Mouse (Mus musculus): ENCODE results near the gene 1110004F10Rik. TPM values are rescaled to one million over a fixed set of nuclear protein-coding genes. Genes with fewer than 3 reads are reported as not detected.
"Not testable (repeated sequence)": the region's sequence is repeated elsewhere in the genome, so short reads cannot be mapped to it uniquely, and the experiment has no call there.

1110004F10Rik gene
- total RNA-seq, 2 experiments from 2014 or later: 107 to 114 TPM

DNA sequence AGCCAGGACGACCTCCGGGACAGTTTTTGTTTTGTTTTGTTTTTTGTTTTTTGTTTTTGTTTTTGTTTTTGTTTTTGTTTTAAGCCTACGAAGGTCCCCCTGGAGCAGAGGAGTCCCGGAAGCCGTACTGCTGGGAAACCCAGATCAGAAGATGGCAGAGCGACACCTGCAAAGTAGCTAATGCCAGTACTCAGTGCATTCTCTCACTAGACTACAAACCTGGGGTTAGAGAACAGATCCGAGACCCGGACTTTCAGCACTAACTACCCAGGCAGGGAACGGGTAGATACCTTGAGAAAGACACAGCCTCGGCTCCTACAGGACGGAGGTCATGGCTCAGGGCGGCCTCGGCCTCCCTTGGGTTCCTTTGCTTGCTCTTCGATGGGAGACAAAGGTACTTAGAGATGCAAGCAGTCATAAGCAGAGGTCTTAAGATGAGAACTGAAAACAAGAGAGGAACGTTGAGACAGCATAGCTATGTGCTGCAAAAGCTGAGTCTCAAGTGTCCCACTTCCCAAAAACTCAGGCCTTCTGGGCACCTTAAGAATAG is 1.3 kb downstream of the 1110004F10Rik start:
- DNase-seq (ENCODE audit: low spot score in 2 of 2): no peak
- intact Hi-C loops (cut with DNase I): loop anchor here (5.0 kb wide), 2 partner anchors 1118 to 1168 kb away; no protein-coding TSS in a partner anchor

DNA sequence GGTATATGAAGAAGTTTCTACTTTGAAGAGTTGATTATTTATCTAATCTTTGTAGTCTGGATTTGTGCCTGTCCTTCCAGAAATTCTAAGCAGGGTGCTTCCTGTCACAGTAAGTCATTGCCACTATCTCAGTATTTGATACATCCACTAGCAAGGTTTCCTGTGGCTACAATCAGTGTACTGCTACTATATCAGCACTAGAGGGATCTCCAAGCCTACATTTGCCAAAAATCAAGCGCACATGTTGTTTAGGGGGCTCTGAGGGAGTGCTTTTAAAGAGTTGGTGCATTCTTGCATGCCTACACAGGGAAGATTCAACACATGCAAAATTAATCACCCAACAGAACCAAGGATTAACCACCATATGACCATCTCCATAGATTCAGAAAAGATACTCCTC is 21.5 kb downstream of the 1110004F10Rik start:
- DNase-seq (ENCODE audit: low spot score in 2 of 2): no peak
- intact Hi-C loops (cut with DNase I): no loop called here

DNA sequence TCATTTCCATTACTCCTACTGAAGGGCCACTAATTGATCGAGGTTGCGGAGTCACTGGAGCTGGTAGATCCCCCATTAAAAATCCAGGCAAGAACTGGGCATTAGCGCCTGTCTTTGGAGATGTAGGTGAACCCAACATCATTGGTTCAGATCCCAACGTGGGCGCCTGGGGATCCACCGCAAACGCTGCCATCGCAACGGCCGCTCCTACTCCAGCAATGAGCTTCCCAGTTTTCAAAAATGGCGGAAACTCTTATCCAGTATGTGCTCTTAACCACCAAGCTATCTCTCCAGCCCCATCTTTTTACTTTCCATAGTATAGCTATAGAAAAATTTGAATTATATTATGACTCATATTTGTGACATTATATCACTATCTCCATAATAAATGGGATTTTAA is 45.2 kb downstream of the 1110004F10Rik start, which contains the start of gene Gm4353:
Gene Gm4353 (minus strand): TSS at position 270 of the 400 bp plus-strand sequence.
- DNase-seq (ENCODE audit: low spot score in 2 of 2); intact Hi-C loops (cut with DNase I): not testable (repeated sequence)

DNA sequence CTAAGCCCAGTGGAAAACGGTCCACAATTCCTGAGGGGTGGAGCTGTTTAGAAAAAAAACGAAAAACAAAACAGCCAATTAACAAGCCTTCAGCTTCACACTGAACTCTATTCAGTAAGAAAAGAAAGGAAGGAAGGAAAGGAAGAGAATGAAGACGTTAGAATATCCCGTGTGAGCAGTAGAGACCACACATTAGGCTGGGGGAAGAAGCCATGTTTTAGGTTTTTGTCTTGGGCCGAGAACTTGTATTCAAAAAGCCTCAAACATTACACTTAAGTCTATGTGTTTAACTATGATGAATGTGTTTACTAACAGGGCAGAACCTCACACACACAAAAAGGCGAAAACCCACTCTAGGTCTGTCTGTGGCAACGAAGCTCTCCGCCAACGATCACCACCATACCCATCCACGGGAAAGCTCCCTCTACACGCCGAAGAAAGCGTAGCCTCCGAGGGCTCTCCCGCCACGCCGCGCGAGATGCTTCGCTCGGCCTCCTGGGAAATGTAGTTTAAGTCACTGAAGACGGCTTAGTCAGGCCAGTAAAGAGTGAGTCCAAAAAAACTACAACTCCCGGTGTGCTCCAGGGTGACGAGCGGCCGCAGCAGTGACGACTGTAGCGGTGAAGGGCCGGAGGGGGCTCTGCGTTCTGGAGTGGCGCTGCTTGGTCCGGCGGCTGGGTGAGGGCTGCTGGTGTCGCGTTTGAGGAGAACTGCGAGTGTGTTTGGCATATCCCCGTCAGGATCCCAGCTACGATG is 53.7 kb downstream of the 1110004F10Rik start:
- intact Hi-C loops (cut with DNase I): no loop called here

DNA sequence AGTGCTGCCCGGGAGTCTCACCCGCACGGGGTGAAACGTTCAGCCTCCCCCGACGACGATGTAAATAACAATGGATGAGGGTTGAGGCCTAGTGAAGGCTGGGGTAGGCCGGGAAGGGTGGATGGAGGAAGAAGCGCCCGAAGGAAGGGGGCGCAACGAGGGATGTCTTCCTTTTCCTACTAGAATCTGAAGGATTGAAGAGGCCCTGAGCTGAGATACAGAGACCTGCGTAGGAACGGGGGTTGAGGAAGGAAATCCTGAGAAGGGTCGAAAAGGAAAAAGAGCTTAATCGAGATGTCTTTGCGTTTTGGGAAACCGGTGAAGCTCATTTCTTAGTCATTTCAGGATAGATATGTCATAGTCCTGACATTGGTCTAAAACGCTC is 54.3 kb downstream of the 1110004F10Rik start:
- intact Hi-C loops (cut with DNase I): no loop called here
- no peak for DNase-seq (ENCODE audit: low spot score in 2 of 2)

More for the DNA sequence above, 53.7 kb downstream of the 1110004F10Rik start:
- DNase-seq (ENCODE audit: low spot score in 2 of 2): peak; percentile 97 to 99

DNA sequence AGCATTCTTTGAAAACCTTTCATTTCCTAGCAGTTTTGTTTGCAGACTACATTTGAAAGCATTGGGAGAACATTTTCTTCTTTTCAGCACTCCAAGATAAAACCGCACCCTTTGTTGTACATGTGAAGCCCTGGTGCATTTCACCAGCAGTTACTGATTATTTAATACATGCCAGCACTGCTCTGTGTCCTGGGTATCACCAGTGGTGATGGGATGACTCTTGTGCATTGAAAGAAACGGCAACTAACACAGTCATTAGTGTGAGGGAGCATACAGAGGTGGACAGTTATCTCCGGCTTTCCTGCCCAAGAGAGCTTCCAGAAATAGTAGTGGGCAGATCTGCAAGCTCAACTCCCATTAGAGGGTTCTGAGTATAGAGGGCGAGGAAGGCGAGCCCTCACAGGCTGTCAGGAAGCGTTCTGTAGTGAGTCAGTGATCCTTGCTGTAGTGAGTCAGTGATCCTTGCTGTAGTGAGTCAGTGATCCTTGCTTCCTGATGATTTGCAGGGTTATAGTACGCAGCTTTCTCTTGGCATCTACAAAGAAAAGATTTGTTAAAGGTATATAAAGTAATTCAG is 60.8 kb downstream of the 1110004F10Rik start:
- DNase-seq (ENCODE audit: low spot score in 2 of 2): no peak
- intact Hi-C loops (cut with DNase I): no loop called here

DNA sequence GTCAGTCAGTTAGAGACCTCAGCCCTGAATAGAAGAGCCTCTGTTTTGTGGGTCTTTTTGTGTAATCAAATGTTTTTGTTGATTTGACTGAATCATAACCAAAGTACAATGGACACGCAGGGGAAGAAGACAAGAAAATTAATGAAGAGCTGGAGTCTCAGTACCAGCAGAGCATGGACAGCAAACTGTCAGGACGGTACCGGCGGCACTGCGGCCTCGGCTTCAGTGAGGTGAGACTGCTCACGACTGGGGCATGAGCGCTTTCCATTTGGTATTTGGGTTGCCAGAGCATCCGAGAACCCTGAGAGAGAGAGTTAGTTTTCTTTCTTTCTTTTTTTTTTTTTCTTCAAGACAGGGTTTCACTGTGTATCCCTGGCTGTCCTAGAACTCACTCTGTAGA is 63.9 kb downstream of the 1110004F10Rik start:
- DNase-seq (ENCODE audit: low spot score in 2 of 2): no peak

DNA sequence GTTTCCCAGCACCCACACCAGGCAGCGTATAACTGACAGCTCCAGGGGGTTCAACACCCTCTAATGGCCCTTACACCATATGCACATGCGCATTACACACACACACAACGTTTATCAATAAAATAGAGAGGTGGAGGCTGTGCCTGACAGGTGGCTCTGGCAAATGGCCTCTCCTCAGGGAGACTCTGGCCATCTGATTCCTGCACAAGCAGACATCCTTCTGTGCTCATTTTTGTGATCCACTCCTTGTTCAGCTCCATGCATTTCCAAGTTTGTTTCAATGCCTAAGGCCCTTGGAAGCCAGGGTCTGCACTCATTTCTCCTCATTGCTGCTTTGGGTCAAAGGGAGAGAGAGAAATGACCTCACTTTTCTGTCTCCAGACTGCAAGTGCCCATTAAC is 71.5 kb downstream of the 1110004F10Rik start:
- DNase-seq (ENCODE audit: low spot score in 2 of 2): no peak
- intact Hi-C loops (cut with DNase I): no loop called here

More for the DNA sequence above, 63.9 kb downstream of the 1110004F10Rik start:
- intact Hi-C loops (cut with DNase I): no loop called here

DNA sequence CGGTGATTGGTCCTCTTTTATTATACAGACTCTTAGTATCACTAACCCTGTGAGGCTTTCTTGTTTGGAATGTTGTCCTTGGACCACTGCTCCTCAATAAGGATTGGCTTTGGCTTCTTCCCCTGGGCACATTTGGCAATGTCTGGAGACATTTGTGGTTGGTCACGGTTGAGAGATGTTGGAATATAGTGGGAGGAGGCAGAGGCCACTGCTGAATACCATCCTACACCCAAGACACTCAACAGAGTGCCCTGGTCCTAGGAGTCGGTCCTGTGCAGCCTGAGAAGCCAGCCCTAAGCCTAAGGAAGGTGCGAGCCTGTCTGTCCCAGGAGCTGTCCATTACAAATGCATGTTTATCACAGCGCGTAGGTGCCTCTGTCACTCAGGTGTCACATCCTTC is 72.3 kb downstream of the 1110004F10Rik start:
- intact Hi-C loops (cut with DNase I): no loop called here
- no peak for DNase-seq (ENCODE audit: low spot score in 2 of 2)

DNA sequence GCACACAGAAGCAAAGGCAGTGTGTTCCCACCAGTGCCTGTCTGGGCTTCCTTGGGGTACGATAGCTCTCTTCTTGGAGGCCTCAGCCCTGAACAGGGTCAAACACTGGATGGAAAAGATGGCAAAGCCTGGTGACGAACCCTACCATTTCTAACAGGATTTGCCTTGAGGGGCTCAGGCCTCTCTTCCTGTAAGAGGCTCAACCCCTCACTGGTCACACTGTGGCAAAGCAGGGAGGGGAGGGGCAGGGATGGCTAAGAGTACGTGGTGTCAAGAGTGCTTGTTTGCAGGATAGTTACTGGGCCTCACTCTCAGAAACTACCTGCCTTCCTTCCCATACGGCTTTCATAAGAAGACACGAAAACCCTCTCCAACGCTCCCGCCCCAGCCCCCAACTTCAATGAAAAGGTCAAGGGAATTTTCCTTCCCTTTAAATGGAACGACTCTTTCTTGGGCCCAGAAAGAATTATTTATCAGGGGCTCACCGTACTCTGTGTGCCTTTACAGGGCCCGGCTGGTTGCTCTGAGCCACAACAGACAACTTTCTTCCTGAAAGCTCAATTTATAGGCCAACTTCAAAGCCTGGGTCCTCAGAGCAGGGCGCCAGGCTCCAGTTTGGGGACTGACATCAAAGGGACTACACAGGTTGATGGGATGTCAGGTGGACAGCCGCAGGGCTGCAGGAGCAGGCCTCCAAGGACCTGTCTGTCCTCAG is 76.2 kb downstream of the 1110004F10Rik start:
- intact Hi-C loops (cut with DNase I): no loop called here
- DNase-seq (ENCODE audit: low spot score in 2 of 2): no peak

DNA sequence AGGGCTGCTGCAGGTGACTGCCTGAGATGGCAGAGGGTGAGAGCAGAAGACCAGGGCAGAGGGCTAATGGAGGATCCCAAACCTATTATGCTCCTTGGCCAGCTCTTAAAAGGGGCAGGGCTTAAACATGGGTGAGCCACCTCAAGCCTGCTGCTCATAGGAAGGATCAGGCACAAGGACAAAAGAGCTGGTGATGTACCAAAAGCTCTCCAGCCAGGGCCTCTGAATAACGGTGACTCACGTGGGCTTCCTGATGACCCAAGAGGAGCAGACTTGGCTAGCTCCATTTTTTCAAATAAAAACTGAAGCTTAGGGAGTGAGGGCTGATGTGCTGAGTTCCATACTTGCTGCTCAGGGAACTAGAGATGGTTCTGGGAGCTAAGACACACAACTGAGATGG is 76.8 kb downstream of the 1110004F10Rik start:
- no peak for DNase-seq (ENCODE audit: low spot score in 2 of 2)
- intact Hi-C loops (cut with DNase I): no loop called here

DNA sequence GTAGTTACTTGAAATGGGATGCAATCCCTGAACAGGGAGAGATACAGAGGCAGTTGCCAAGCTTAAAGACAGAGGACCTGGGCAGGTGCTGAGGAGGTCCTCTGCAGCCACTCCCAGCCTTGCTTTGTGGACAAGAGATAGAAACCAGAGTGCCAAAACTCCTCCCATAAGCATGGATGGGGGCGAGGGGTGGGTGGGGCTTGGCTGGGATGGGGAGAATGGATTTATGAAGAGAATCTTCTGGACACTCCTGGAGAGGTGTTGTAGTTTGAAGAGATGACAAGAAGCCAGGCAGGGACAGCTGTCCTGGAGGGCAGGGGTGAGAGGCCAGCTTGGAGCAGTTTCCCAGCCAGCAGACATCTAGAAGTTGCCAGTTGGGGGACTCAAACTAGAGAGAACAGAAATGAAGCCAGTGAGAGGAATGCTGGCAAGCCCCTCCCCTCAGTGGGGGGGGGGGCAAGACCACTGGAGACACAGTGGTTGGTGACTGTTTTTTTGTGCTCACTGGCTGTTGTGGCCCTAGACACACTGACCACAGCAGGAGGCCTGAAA is 80.2 kb downstream of the 1110004F10Rik start:
- intact Hi-C loops (cut with DNase I): no loop called here
- no peak for DNase-seq (ENCODE audit: low spot score in 2 of 2)

DNA sequence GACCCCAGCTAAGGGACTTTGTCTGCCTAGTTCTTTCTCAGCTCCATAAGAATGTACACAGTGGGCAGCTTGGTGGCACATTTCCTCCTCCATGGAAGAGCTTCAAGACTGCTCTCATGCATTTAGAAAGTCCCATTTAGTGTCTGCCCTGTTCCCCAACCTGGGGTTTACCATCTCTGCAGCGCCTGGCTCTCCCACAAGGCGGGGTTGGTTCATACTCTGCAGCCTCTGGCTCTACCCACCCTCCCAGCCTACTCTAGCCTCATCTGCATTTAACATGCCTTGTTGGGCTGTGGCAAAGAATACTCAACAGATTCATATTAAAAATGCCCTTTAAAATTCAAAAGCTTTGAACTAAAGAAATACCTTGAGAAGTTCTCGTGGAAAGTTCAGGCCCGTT is 81.5 kb downstream of the 1110004F10Rik start:
- no peak for DNase-seq (ENCODE audit: low spot score in 2 of 2)
- intact Hi-C loops (cut with DNase I): no loop called here

DNA sequence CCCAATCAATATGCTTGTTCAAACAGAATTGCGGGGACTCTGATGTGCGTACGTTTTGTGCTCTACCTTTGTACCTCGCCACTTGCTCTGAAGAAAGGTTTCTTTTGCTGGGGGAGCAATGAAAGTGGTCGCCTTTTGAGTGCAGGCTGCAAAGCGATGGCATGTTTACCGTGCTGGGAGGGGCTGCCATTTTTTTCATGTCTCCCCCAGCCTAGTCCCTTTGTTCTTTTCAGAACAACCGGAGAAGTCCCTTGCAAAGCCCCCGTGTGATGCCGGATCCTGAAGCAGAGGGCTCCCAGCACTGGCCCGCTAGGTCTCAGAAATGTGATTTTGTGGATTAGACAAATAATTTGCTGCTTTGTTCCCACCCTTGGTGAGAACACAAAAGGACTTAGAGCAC is 82.0 kb downstream of the 1110004F10Rik start:
- DNase-seq (ENCODE audit: low spot score in 2 of 2): no peak
- intact Hi-C loops (cut with DNase I): no loop called here

DNA sequence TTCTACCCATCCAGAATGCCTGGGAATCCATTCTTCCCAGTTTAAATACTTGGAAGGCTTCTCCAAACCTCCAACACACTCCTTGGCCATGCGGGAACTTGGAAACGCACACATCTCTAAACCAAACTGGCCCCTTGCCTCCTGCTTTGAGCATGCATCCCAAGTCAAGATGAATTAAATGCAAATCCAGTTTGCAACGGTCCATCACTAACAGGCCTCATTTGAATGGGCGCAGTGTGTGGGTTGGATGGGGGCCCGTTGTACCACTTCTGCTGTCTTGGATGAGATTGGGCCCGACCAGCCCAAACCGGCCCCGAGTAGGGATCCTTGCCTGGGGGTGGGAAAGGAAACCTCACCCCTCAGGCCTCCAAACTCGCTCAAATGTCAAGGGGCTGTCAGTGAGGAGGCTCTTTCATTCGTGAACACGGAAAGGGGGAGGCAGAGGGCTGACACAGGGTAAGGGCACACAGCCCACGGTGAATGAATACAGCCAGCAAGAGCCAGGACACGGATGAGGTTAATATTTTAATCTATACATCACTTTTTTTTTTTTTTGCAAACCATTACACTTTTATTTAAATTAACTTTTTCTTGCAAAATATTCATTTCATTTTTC is 83.9 kb downstream of the 1110004F10Rik start:
- peak in 1 of 2 experiments; percentile 25 for DNase-seq (ENCODE audit: low spot score in 2 of 2)
- intact Hi-C loops (cut with DNase I): no loop called here

DNA sequence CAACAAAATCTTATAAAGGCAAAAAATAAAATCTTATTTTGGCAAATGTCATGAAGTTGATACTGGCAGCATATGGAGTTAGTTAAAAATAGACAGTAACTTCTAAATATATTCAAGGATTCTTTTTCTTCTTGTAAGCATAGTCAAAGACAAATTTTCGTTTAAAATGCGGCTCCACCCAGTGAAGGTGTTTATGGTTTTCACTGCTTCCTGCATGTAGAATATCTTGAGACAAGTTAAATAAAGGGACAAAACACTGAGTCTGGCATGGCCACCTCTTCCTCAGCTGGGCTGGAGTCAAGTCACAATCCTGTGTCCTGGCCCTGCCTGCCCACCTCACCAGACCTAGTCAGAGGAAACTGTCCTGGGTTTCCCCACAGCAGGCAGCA is 84.4 kb downstream of the 1110004F10Rik start:
- intact Hi-C loops (cut with DNase I): no loop called here
- no peak for DNase-seq (ENCODE audit: low spot score in 2 of 2)

DNA sequence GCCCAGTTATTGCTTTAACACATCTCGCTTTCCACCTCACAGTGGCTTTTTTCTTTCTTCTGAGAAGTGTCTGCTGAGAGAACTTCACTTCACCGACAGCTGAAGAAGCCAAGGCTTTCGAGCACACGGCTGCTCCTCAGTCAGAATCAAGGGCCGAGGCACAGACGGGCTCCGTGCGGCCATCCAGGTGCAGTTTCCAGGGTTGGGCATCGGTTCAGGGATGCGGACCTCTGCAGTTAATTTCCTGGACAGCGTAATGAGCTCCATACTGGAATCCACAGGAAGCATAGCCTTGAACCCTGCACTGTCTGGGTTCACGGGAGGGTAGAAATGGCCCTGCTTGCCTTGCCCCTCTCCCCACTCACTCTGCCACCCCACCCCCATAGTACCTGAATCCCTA is 84.9 kb downstream of the 1110004F10Rik start:
- DNase-seq (ENCODE audit: low spot score in 2 of 2): no peak
- intact Hi-C loops (cut with DNase I): no loop called here

DNA sequence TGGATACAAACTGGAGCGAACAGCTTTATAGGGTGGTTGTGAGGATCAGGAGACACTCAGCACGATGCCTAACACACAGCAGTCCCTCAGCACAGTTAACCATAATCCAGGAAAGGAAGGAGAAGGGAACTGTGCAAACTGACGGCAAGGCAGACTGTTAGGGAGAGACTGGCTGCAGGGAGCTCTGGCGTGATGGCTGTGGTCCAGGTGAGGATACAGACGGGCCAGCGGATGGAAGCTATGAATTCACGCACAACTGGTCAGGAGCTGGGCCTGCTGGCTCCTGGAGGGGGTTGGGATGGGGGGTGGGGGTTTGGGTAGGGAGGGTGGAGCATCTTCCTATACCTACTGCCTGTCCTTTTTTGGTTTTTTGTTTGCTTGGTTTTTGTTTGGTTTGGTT is 86.5 kb downstream of the 1110004F10Rik start:
- intact Hi-C loops (cut with DNase I): no loop called here
- no peak for DNase-seq (ENCODE audit: low spot score in 2 of 2)

DNA sequence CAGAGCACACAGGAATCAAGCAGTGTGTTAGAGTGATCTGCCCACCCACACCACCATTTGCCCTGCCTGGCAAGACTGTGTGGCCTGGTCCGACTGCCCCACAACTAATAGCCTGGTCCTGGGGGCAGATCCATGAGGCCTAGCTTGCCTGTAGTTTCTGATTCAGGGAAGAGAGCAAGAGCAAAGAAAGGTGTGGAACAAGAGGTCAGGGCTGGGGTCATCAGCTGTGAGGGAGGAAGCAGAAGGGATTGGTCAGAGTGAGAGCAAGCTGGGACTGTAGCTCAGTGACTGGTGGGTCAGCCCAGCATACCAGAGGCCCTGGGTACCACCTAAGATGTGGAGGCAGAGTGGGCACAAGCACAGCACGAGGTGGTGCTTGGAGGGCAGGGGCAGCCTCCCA is 87.9 kb downstream of the 1110004F10Rik start:
- intact Hi-C loops (cut with DNase I): no loop called here
- DNase-seq (ENCODE audit: low spot score in 2 of 2): no peak

DNA sequence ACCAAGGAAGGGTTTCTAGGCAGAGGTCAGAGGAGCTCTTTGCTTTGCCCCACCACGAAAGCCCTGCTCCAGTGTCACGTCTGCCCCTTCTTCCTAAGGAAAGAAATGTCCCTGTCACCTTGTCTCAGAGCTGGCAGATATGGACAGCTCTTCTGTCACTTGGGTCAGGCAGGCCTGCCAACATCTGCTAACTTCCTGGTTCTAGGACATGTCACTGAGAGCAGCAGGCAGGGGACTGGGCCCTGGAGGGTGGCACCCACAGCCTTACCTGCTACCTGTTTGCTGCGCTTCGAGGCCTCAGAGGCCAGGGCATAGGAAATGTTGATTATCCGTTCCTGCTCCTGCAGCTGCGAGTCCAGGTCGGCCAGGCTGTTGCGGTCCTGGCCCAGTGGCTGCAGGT is 89.1 kb downstream of the 1110004F10Rik start:
- intact Hi-C loops (cut with DNase I): no loop called here
- no peak for DNase-seq (ENCODE audit: low spot score in 2 of 2)

All from left cerebral cortex, postnatal 14 days (tissue).